Mouse (Mus musculus) midbrain, embryonic 15.5 days (tissue): Measurements from ENCODE around the gene Syt5. TPM values are rescaled to one million over a fixed set of nuclear protein-coding genes. Genes with fewer than 3 reads are reported as not detected.

ENCODE experiments used
- ATAC-seq: fragments of 200-750 bp; cut with Nextera tagmentation; replicated peaks from 2 replicates; pipeline ENCODE4 v1.8.0; 2017; ENCODE audit warnings: moderate TSS enrichment
- H3K27ac ChIP-seq: fragments of 300-500 bp; sonication (generic); 2 replicates; pipeline ENCODE4 v1.5.1; 2015; ENCODE audit warnings: mild to moderate bottlenecking, inconsistent platforms
- H3K27me3 ChIP-seq: fragments of 300-500 bp; sonication (generic); replicated peaks from 2 replicates; pipeline ENCODE4 v1.6.1; 2015; ENCODE audit warnings: inconsistent platforms
- H3K36me3 ChIP-seq: fragments of 300-500 bp; sonication (generic); replicated peaks from 2 replicates; pipeline ENCODE4 v1.6.1; 2015; ENCODE audit warnings: inconsistent platforms
- H3K4me1 ChIP-seq: fragments of 300-500 bp; sonication (generic); 2 replicates; pipeline ENCODE4 v1.6.1; 2015; ENCODE audit warnings: inconsistent platforms
- H3K4me2 ChIP-seq: fragments of 300-500 bp; sonication (generic); 2 replicates; pipeline ENCODE4 v1.6.1; 2015; ENCODE audit warnings: inconsistent platforms, mild to moderate bottlenecking, moderate library complexity
- H3K4me3 ChIP-seq: fragments of 300-500 bp; sonication (generic); 2 replicates; pipeline ENCODE4 v1.5.1; 2015; ENCODE audit warnings: mild to moderate bottlenecking, inconsistent platforms
- H3K9ac ChIP-seq: fragments of 300-500 bp; sonication (generic); 2 replicates; pipeline ENCODE4 v1.6.1; 2015; ENCODE audit warnings: mild to moderate bottlenecking, inconsistent platforms
- H3K9me3 ChIP-seq: fragments of 300-500 bp; sonication (generic); 2 replicates; pipeline ENCODE4 v1.6.1; 2016; ENCODE audit warnings: inconsistent platforms
- WGBS: fragments of 180-500 bp; shearing (Covaris S2); methylation state at CpG from one replicate; pipeline ENCODE4 v1.1.7; 2015; ENCODE audit warnings: mixed read lengths; 5-methylcytosine and 5-hydroxymethylcytosine counted together
- polyA plus RNA-seq: library from polyadenylated mRNA; unstranded; fragments of >200 nt; fragmentation: Nextera tagmentation; extraction: Ambion mirVana; gene quantifications from 2 replicates; pipeline ENCODE4 v1.2.1, GENCODE M21; 2015

The Syt5 gene
- polyA plus RNA-seq, 1 experiment from 2014 or later: 162 TPM

DNA sequence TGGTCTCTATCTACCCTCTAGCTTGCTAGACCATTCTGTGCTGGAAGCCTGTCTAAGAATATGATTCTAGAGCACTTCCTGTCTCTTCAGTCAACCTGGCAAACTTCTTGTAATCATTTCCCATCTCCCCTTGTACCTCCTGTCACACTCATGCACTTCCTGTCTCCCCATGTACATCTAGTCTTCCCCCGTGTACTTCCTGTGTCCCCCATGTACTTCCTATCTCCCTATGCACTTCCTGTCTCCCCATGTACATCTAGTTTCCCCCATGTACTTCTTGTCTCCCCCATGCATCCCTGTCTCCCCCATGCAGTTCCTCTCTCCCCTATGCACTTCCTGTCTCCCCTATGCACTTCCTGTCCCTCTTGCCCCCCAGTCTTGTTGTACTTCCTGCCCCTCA, 28.9 kb downstream of the Syt5 start:
- Histone ChIP-seq H3K9me3 (no peaks in the 10 kb centered on the region), H3K4me3 (no peak overlapping the region), H3K36me3 (no peaks in the 10 kb centered on the region), H3K4me2 (no peak overlapping the region), H3K9ac (no peak overlapping the region), H3K27ac (no peak overlapping the region), H3K4me1 (peaks cover 6% of the 10 kb centered on the region; the same call in 1 of the 2 replicates), H3K27me3 (peaks cover 11% of the 10 kb centered on the region; the same call in 1 of the 2 replicates)
- 81% methylated on average over 1 of the region's 1 CpGs for WGBS
- ATAC-seq: no peak

DNA sequence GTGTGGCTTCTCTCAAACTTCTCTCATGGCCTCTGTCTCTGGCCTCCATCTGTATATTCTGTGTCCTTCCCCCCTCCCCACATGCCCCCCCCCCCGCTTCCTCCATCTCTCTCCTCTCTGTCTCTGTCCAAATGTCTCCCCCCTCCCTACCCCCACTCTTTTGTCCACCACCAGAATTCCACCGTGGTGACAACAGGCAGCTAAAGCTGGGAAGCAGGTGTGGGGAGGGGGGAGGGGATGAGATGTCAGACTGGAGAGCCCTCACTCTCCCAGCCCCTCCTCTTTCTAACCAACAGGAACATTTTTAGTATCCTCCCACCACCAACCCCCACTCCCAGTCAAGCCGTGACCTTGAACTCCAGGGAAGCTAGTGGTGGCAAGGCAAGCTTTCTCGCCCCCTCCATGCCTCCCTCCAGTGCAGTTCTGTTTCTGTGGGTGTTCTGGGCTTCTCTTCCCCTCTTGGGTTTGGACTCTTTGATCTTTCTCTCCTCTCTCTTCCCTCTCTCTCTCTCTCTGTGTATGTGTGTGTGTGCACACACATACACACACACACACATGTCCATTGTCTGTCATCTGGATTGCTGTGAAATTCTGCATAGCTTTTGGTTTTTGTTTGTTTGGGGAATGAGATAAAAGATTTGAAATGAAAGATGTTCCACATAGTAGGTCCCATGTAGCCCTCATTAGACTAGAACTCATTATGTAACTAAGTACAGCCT, 30.9 kb downstream of the Syt5 start, which contains the start of gene Tnnt1:
TSS of gene Tnnt1 (minus strand) at position 51 of the 719 bp plus-strand sequence.
- no peak within 1 kb of the TSS for H3K4me2 ChIP-seq
- peaks cover 6% of the 10 kb centered on the region; the same call in 1 of the 2 replicates for H3K4me1 ChIP-seq
- no peaks in the 10 kb centered on the region for H3K36me3 ChIP-seq
- ATAC-seq: no peak
- H3K9ac ChIP-seq: no peak within 1 kb of the TSS
- 26% methylated on average over 4 of the region's 4 CpGs for WGBS
- H3K27ac ChIP-seq: no peak within 1 kb of the TSS
- H3K4me3 ChIP-seq: no peak within 1 kb of the TSS
- no peaks in the 10 kb centered on the region for H3K9me3 ChIP-seq
- H3K27me3 ChIP-seq: peaks cover 7% of the 10 kb centered on the region; the same call in 1 of the 2 replicates

GRCm38 (mm10) chr7:4515853-4516252, 31.5 kb downstream of the Syt5 start:
- H3K9ac ChIP-seq: no peak overlapping the region
- no peaks in the 10 kb centered on the region for H3K36me3 ChIP-seq
- 68% methylated on average over 6 of the region's 6 CpGs for WGBS
- H3K4me2 ChIP-seq: no peak overlapping the region
- 0 out of 2 replicates have a peak, but pooled peaks cover 4% of the 10 kb centered on the region for H3K4me1 ChIP-seq
- no peak overlapping the region for H3K27ac ChIP-seq
- 0 out of 2 replicates have a peak, but pooled peaks cover 4% of the 10 kb centered on the region for H3K27me3 ChIP-seq
- H3K9me3 ChIP-seq: no peaks in the 10 kb centered on the region
- H3K4me3 ChIP-seq: no peak overlapping the region
- ATAC-seq: no peak

GRCm38 (mm10) chr7:4513829-4514712, 33.3 kb downstream of the Syt5 start:
- Histone ChIP-seq H3K36me3 (no peaks in the 10 kb centered on the region), H3K27ac (no peak overlapping the region), H3K4me2 (no peak overlapping the region), H3K9me3 (no peaks in the 10 kb centered on the region), H3K4me1 (0 out of 2 replicates have a peak, but pooled peaks cover 4% of the 10 kb centered on the region), H3K27me3 (no peaks in the 10 kb centered on the region), H3K4me3 (no peak overlapping the region), H3K9ac (no peak overlapping the region)
- 46% methylated on average over 6 of the region's 6 CpGs for WGBS
- ATAC-seq: no peak

GRCm38 (mm10) chr7:4513236-4513635, 34.1 kb downstream of the Syt5 start:
- ATAC-seq: no peak
- Histone ChIP-seq H3K9me3 (no peaks in the 10 kb centered on the region), H3K4me2 (no peak overlapping the region), H3K4me1 (0 out of 2 replicates have a peak, but pooled peaks cover 4% of the 10 kb centered on the region), H3K9ac (no peak overlapping the region), H3K36me3 (no peaks in the 10 kb centered on the region), H3K27me3 (no peaks in the 10 kb centered on the region), H3K4me3 (no peak overlapping the region), H3K27ac (no peak overlapping the region)
- 28% methylated on average over 13 of the region's 13 CpGs for WGBS

- Histone ChIP-seq H3K9ac (no peak overlapping the region), H3K4me2 (no peak overlapping the region), H3K27ac (no peak overlapping the region), H3K36me3 (no peaks in the 10 kb centered on the region), H3K9me3 (no peaks in the 10 kb centered on the region), H3K4me1 (0 out of 2 replicates have a peak, but pooled peaks cover 4% of the 10 kb centered on the region), H3K27me3 (no peaks in the 10 kb centered on the region), H3K4me3 (no peak overlapping the region)
- ATAC-seq: no peak
- WGBS: 83% methylated on average over 8 of the region's 8 CpGs
Observed at GRCm38 (mm10) chr7:4511489-4512224, 35.7 kb downstream of the Syt5 start.

DNA sequence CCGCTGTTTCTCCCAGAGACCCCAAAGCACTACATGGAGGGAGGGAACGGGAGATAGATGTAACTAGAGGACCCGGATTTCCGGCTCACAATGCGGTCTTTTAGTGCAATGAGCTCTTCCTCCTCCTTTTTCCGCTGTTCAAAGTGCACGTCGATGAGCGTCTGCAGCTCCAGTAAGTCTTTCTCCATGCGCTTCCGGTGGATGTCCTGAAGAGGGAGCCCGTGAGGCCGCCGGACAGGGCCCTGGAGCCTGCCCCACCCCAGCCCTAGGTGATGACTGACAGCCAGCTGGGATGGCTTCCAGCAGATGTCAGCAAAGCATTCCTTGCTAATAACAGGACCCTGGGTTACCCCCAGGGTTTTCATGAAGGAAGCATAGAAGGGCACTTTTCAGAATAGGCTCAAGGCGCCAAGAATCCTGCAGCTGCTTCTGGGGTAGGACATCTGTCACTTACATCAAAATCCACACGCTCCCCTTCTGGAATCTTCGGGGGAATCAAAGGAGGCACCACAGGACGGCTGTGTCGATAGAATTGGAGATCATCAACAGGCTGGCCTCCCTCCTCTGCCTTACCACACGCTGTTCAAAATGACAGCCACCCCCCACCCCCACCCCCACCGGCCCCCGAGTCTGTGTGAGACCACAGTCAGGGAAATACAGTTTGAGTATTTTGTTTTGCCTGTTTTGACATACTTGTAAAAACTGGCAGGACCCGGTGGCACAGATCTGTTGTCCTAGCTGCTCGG, 37.3 kb downstream of the Syt5 start:
- no peaks in the 10 kb centered on the region for H3K9me3 ChIP-seq
- H3K4me3 ChIP-seq: no peak overlapping the region
- 12% methylated on average over 24 of the region's 24 CpGs for WGBS
- no peak overlapping the region for H3K9ac ChIP-seq
- H3K27ac ChIP-seq: 0 out of 2 replicates have a peak overlapping the region, but pooled peaks have one; percentile 11
- no peak overlapping the region for H3K4me2 ChIP-seq
- no peaks in the 10 kb centered on the region for H3K4me1 ChIP-seq
- ATAC-seq: peak; percentile 56
- H3K27me3 ChIP-seq: no peaks in the 10 kb centered on the region
- H3K36me3 ChIP-seq: no peaks in the 10 kb centered on the region

GRCm38 (mm10) chr7:4508739-4509116, 38.6 kb downstream of the Syt5 start:
- H3K36me3 ChIP-seq: no peaks in the 10 kb centered on the region
- ATAC-seq: no peak
- H3K4me3 ChIP-seq: no peak overlapping the region
- WGBS: 92% methylated on average over 8 of the region's 8 CpGs
- H3K4me1 ChIP-seq: no peaks in the 10 kb centered on the region
- H3K9ac ChIP-seq: no peak overlapping the region
- no peak overlapping the region for H3K4me2 ChIP-seq
- H3K27ac ChIP-seq: no peak overlapping the region
- H3K9me3 ChIP-seq: no peaks in the 10 kb centered on the region
- H3K27me3 ChIP-seq: no peaks in the 10 kb centered on the region

GRCm38 (mm10) chr7:4508062-4508738, 39.1 kb downstream of the Syt5 start:
- H3K27me3 ChIP-seq: no peaks in the 10 kb centered on the region
- no peaks in the 10 kb centered on the region for H3K4me1 ChIP-seq
- no peaks in the 10 kb centered on the region for H3K9me3 ChIP-seq
- 67% methylated on average over 31 of the region's 32 CpGs for WGBS
- ATAC-seq: no peak
- no peak overlapping the region for H3K4me2 ChIP-seq
- no peak overlapping the region for H3K4me3 ChIP-seq
- no peaks in the 10 kb centered on the region for H3K36me3 ChIP-seq
- H3K9ac ChIP-seq: no peak overlapping the region
- no peak overlapping the region for H3K27ac ChIP-seq

GRCm38 (mm10) chr7:4507220-4507619, 40.1 kb downstream of the Syt5 start:
- no peak overlapping the region for H3K4me3 ChIP-seq
- no peaks in the 10 kb centered on the region for H3K27me3 ChIP-seq
- peaks cover 4% of the 10 kb centered on the region for H3K4me1 ChIP-seq
- H3K4me2 ChIP-seq: no peak overlapping the region
- ATAC-seq: no peak
- no peak overlapping the region for H3K9ac ChIP-seq
- 33% methylated on average over 1 of the region's 4 CpGs for WGBS
- no peaks in the 10 kb centered on the region for H3K9me3 ChIP-seq
- H3K27ac ChIP-seq: no peak overlapping the region
- H3K36me3 ChIP-seq: no peaks in the 10 kb centered on the region
